Mouse (Mus musculus): ENCODE measurements around the gene Tbl3. TPM values are rescaled to one million over a fixed set of nuclear protein-coding genes. Genes with fewer than 3 reads are reported as not detected.
A peak's percentile ranks its signal among the peaks of the same experiment; 100 is the strongest.
"Not testable (repeated sequence)": the region's sequence is repeated elsewhere in the genome, so short reads cannot be mapped to it uniquely, and the experiment has no call there.

The Tbl3 gene
- polyA plus RNA-seq, 1 experiment from 2014 or later = 85.5 TPM

DNA sequence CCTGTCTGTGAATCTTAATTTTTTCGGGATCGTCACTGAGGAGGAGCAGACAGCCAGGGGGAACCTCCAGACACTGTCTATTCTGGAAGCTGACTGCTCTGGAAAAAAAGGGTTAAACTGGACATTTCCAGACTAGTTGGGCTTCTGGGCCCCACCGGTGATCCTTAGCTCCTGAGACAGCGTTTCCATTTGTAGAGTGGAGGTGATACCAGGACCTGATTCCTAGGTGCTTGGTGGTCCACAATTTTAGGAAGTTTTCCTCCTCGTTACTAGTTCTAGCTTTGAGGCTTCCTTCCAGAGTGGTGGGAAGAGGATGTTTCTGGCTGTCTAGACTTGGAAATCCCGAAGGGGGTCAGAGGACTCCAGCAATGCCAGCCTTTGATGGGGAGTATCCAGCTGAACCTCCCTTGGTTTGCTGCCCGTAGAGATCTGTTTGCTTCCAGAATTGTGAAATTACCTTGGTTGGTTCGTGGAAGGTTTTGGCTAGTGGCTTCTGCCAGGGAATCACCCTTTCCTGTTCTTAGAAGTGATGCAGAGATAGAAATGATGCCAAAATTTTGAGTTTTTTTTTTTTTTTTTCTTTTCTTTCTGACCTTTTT, 37.1 kb downstream of the Tbl3 start:
- Histone ChIP-seq H3K27ac (ENCODE audit: low read length) (peak overlapping the region; percentile 78), H3K9ac (replicated peaks; ENCODE audit: low read depth, low read length) (peak overlapping the region; percentile 96), H3K36me3 (ENCODE audit: control insufficient read depth, insufficient read depth) (no peaks in the 10 kb centered on the region), H3K27me3 (replicated peaks; ENCODE audit: control insufficient read depth, insufficient read depth, low read length) (no peaks in the 10 kb centered on the region), H3K4me1 (replicated peaks; ENCODE audit: control insufficient read depth, insufficient read depth, low read length) (peaks cover 30% of the 10 kb centered on the region), H3K4me2 (ENCODE audit: low read length) (peak overlapping the region; percentile 93), H3K9me3 (ENCODE audit: control insufficient read depth, low read length) (no peaks in the 10 kb centered on the region), H3K4me3 (replicated peaks; ENCODE audit: low read length) (peak overlapping the region; percentile 95)
- ATAC-seq = no peak
- 10% methylated on average over 8 of the region's 8 CpGs for WGBS

GRCm38 (mm10) chr17:24669545-24670245, 37.8 kb downstream of the Tbl3 start, which contains the start of gene Zfp598:
Gene Zfp598 (plus strand): TSS chr17:24669687.
- Histone ChIP-seq H3K9me3 (ENCODE audit: control insufficient read depth, low read length) (no peaks in the 10 kb centered on the region), H3K4me2 (ENCODE audit: low read length) (peak within 1 kb of the TSS; percentile 93), H3K4me3 (replicated peaks; ENCODE audit: low read length) (peak within 1 kb of the TSS; percentile 95), H3K27me3 (replicated peaks; ENCODE audit: control insufficient read depth, insufficient read depth, low read length) (no peaks in the 10 kb centered on the region), H3K9ac (replicated peaks; ENCODE audit: low read depth, low read length) (peak within 1 kb of the TSS; percentile 96), H3K4me1 (replicated peaks; ENCODE audit: control insufficient read depth, insufficient read depth, low read length) (peaks cover 30% of the 10 kb centered on the region), H3K36me3 (ENCODE audit: control insufficient read depth, insufficient read depth) (no peaks in the 10 kb centered on the region), H3K27ac (ENCODE audit: low read length) (peak within 1 kb of the TSS; percentile 86)
- under 1% methylated on average over 60 of the region's 80 CpGs for WGBS
- peak; percentile 99 for ATAC-seq

DNA sequence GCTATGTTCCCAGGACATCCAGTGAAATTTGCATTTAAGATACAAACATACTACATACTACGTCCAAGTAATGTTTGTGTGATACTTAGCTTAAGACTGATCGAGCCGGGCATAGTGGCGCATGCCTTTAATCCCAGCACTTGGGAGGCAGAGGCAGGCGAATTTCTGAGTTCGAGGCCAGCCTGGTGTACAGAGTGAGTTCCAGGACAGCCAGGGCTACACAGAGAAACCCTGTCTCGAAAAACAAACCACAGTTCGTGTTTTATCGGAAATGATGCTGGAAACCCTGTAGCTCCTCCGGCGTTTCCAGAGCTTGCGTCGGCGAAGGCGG, 38.3 kb downstream of the Tbl3 start:
- peak; percentile 19; the same call in 1 of the 2 replicates for ATAC-seq
- H3K9me3 ChIP-seq (ENCODE audit: control insufficient read depth, low read length); H3K27me3 ChIP-seq (replicated peaks; ENCODE audit: control insufficient read depth, insufficient read depth, low read length); H3K36me3 ChIP-seq (ENCODE audit: control insufficient read depth, insufficient read depth): not testable (repeated sequence)
- 10% methylated on average over 15 of the region's 15 CpGs for WGBS
- peaks cover 30% of the 10 kb centered on the region for H3K4me1 ChIP-seq (replicated peaks; ENCODE audit: control insufficient read depth, insufficient read depth, low read length)
- H3K27ac ChIP-seq (ENCODE audit: low read length) = peak overlapping the region; percentile 86
- H3K9ac ChIP-seq (replicated peaks; ENCODE audit: low read depth, low read length) = peak overlapping the region; percentile 96
- H3K4me2 ChIP-seq (ENCODE audit: low read length) = peak overlapping the region; percentile 47
- H3K4me3 ChIP-seq (replicated peaks; ENCODE audit: low read length) = peak overlapping the region; percentile 95

GRCm38 (mm10) chr17:24667416-24667815, 40.0 kb downstream of the Tbl3 start:
- H3K4me1 ChIP-seq (replicated peaks; ENCODE audit: control insufficient read depth, insufficient read depth, low read length) = peaks cover 29% of the 10 kb centered on the region
- H3K27me3 ChIP-seq (replicated peaks; ENCODE audit: control insufficient read depth, insufficient read depth, low read length) = no peaks in the 10 kb centered on the region
- H3K4me2 ChIP-seq (ENCODE audit: low read length) = no peak overlapping the region
- H3K9ac ChIP-seq (replicated peaks; ENCODE audit: low read depth, low read length) = no peak overlapping the region
- ATAC-seq = no peak
- no peaks in the 10 kb centered on the region for H3K9me3 ChIP-seq (ENCODE audit: control insufficient read depth, low read length)
- no peak overlapping the region for H3K4me3 ChIP-seq (replicated peaks; ENCODE audit: low read length)
- WGBS = 27% methylated on average over 6 of the region's 6 CpGs
- H3K27ac ChIP-seq (ENCODE audit: low read length) = no peak overlapping the region
- H3K36me3 ChIP-seq (ENCODE audit: control insufficient read depth, insufficient read depth) = no peaks in the 10 kb centered on the region

- not testable (repeated sequence) for H3K36me3 ChIP-seq (ENCODE audit: control insufficient read depth, insufficient read depth); H3K4me3 ChIP-seq (replicated peaks; ENCODE audit: low read length); H3K9me3 ChIP-seq (ENCODE audit: control insufficient read depth, low read length); ATAC-seq; H3K27me3 ChIP-seq (replicated peaks; ENCODE audit: control insufficient read depth, insufficient read depth, low read length); H3K9ac ChIP-seq (replicated peaks; ENCODE audit: low read depth, low read length); H3K27ac ChIP-seq (ENCODE audit: low read length); H3K4me2 ChIP-seq (ENCODE audit: low read length)
- WGBS = 58% methylated on average over 7 of the region's 7 CpGs
- peaks cover 25% of the 10 kb centered on the region for H3K4me1 ChIP-seq (replicated peaks; ENCODE audit: control insufficient read depth, insufficient read depth, low read length)
These were observed 40.4 kb downstream of the Tbl3 start for GRCm38 (mm10) chr17:24667011-24667410.

DNA sequence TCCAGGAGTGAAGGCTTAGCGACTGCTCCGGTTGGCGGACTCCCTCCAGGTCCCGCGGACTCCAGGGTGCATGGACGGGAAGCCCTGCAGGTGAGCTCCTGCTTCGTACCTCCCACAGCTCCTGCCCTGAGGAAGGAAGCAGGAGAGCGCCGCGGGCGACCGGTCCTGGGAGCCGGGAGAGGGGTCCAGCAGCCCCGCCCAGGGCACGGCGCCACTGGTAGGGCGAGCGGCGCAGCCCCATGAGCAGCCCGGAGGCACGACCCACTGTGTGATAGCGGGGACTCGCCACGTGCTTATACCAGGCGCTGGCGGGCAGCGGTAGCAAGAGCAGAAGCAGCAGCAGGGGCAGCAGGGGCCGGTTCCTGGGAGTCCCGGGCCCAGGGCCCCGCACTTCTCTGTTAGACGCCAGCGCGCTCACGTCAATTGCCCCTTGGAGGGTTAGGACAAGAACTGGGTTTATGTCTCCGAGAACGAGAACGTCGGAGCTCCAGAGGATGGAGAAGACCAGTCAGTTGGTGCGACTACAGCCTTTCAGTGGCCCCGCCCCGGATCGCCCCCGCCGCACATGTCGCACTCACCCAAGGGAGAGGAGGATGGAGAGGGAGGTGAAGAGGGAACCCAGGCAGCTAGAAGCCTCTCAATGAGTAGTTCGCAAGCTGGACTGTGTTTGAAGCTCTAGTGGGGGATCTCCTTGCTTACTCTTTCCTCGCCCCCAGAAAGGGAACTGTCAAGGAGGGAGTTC, 49.3 kb downstream of the Tbl3 start, which contains the start of gene Npw:
Gene Npw (minus strand): TSS at position 441 of the 742 bp plus-strand sequence.
- H3K4me2 ChIP-seq (ENCODE audit: low read length) = peak within 1 kb of the TSS; percentile 44
- H3K4me3 ChIP-seq (replicated peaks; ENCODE audit: low read length) = peak within 1 kb of the TSS; percentile 29
- H3K9ac ChIP-seq (replicated peaks; ENCODE audit: low read depth, low read length) = peak within 1 kb of the TSS; percentile 18
- H3K27ac ChIP-seq (ENCODE audit: low read length) = no peak within 1 kb of the TSS
- ATAC-seq = no peak
- H3K9me3 ChIP-seq (ENCODE audit: control insufficient read depth, low read length) = no peaks in the 10 kb centered on the region
- under 1% methylated on average over 47 of the region's 47 CpGs for WGBS
- H3K27me3 ChIP-seq (replicated peaks; ENCODE audit: control insufficient read depth, insufficient read depth, low read length) = peaks cover 41% of the 10 kb centered on the region
- no peaks in the 10 kb centered on the region for H3K36me3 ChIP-seq (ENCODE audit: control insufficient read depth, insufficient read depth)
- H3K4me1 ChIP-seq (replicated peaks; ENCODE audit: control insufficient read depth, insufficient read depth, low read length) = peaks cover 10% of the 10 kb centered on the region

DNA sequence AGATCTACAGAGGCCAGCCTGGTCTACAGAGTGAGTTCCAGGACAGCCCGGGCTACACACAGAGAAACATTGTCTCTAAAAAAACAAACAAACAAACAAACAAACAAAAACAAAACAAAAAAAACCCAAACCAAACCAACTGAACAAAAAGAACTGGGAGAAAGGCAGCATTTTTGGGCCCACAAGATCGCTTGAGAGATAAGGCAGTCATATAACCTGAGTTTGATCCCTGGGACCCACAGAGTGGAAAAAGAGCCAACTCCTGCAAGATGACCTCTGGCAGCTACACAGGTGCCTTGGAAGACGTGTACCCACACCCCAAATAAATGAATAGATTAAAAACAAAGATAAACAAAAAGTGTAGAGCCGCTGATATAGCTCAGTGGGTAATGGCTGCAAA, 52.5 kb downstream of the Tbl3 start:
- no peak for ATAC-seq
- H3K4me3 ChIP-seq (replicated peaks; ENCODE audit: low read length) = no peak overlapping the region
- no peaks in the 10 kb centered on the region for H3K36me3 ChIP-seq (ENCODE audit: control insufficient read depth, insufficient read depth)
- H3K4me1 ChIP-seq (replicated peaks; ENCODE audit: control insufficient read depth, insufficient read depth, low read length) = peaks cover 16% of the 10 kb centered on the region
- H3K9ac ChIP-seq (replicated peaks; ENCODE audit: low read depth, low read length) = no peak overlapping the region
- H3K9me3 ChIP-seq (ENCODE audit: control insufficient read depth, low read length) = no peaks in the 10 kb centered on the region
- H3K27ac ChIP-seq (ENCODE audit: low read length) = no peak overlapping the region
- WGBS = 78% methylated on average over 4 of the region's 4 CpGs
- H3K27me3 ChIP-seq (replicated peaks; ENCODE audit: control insufficient read depth, insufficient read depth, low read length) = peaks cover 31% of the 10 kb centered on the region
- H3K4me2 ChIP-seq (ENCODE audit: low read length) = no peak overlapping the region

GRCm38 (mm10) chr17:24653967-24654710, 53.3 kb downstream of the Tbl3 start:
- peaks cover 22% of the 10 kb centered on the region for H3K4me1 ChIP-seq (replicated peaks; ENCODE audit: control insufficient read depth, insufficient read depth, low read length)
- no peaks in the 10 kb centered on the region for H3K9me3 ChIP-seq (ENCODE audit: control insufficient read depth, low read length)
- peak overlapping the region; percentile 32 for H3K9ac ChIP-seq (replicated peaks; ENCODE audit: low read depth, low read length)
- peaks cover 26% of the 10 kb centered on the region for H3K27me3 ChIP-seq (replicated peaks; ENCODE audit: control insufficient read depth, insufficient read depth, low read length)
- 6% methylated on average over 19 of the region's 19 CpGs for WGBS
- peak overlapping the region; percentile 55 for H3K4me2 ChIP-seq (ENCODE audit: low read length)
- no peak; the same call in 1 of the 2 replicates for ATAC-seq
- no peak overlapping the region for H3K27ac ChIP-seq (ENCODE audit: low read length)
- no peaks in the 10 kb centered on the region for H3K36me3 ChIP-seq (ENCODE audit: control insufficient read depth, insufficient read depth)
- peak overlapping the region; percentile 28 for H3K4me3 ChIP-seq (replicated peaks; ENCODE audit: low read length)

DNA sequence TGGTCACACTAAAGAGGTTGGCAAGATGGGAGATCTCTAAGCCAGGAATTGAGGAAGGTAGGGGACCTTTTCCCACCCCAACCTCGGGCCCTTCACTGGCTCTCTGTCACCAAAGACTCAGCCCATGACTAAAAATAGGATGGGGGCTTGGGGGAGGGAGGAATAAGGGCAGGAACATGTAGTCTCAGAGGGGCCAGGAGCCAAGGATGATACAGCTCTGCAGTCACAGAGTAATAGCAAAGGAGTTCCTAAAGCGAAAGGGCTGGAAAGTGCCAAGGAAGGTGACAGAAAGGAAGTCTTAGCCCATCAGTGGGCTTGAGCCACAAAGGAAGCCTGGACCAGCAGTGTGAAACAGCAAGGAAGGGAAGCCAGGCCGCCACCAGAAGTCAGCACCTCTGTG, 55.6 kb downstream of the Tbl3 start:
- Histone ChIP-seq H3K27ac (ENCODE audit: low read length) (no peak overlapping the region), H3K9ac (replicated peaks; ENCODE audit: low read depth, low read length) (no peak overlapping the region), H3K27me3 (replicated peaks; ENCODE audit: control insufficient read depth, insufficient read depth, low read length) (peaks cover 3% of the 10 kb centered on the region; the same call in 1 of the 2 replicates), H3K9me3 (ENCODE audit: control insufficient read depth, low read length) (no peaks in the 10 kb centered on the region), H3K36me3 (ENCODE audit: control insufficient read depth, insufficient read depth) (no peaks in the 10 kb centered on the region), H3K4me2 (ENCODE audit: low read length) (no peak overlapping the region), H3K4me3 (replicated peaks; ENCODE audit: low read length) (no peak overlapping the region), H3K4me1 (replicated peaks; ENCODE audit: control insufficient read depth, insufficient read depth, low read length) (peaks cover 16% of the 10 kb centered on the region)
- no peak for ATAC-seq
- WGBS = 66% methylated on average over 3 of the region's 3 CpGs

Data from forebrain, embryonic 16.5 days (tissue).